Mouse (Mus musculus) liver, embryonic 12.5 days (tissue): Measurements from ENCODE around the gene Apol11a. TPM values are rescaled to one million over a fixed set of nuclear protein-coding genes. Genes with fewer than 3 reads are reported as not detected.

ENCODE experiments used
- polyA plus RNA-seq: library from polyadenylated mRNA; unstranded; fragments of >200 nt; fragmentation: Nextera tagmentation; extraction: Ambion mirVana; gene quantifications from 2 replicates; pipeline ENCODE4 v1.2.1, GENCODE M21; 2016

Gene Apol11a
- polyA plus RNA-seq, 1 experiment from 2014 or later = 0.19 TPM

Other genes starting within 250 kb of the Apol11a start
- 13.0 and 13.1 TPM in 2 replicates for gene Rbfox2, start 201.3 kb upstream of the Apol11a start, polyA plus RNA-seq
- 0.10 and 0.11 TPM in 2 replicates for gene Apol7a, start 109.2 kb upstream of the Apol11a start, polyA plus RNA-seq
- not detected in 2 replicates for gene Apol9a, start 97.1 kb upstream of the Apol11a start, polyA plus RNA-seq
- gene Apol7b, start 60.8 kb upstream of the Apol11a start, polyA plus RNA-seq = not detected in 2 replicates
- 0.04 TPM in 1 of 2 replicates, not detected in the other for gene Apol10a, start 31.2 kb upstream of the Apol11a start, polyA plus RNA-seq
- not detected in 2 replicates for gene Apol7c, start 25.0 kb downstream of the Apol11a start, polyA plus RNA-seq
- not detected in 2 replicates for gene 1700025B11Rik, start 53.6 kb downstream of the Apol11a start, polyA plus RNA-seq
- gene Apol10b, start 87.9 kb downstream of the Apol11a start, polyA plus RNA-seq = not detected in 2 replicates
- not detected in 2 replicates for gene Gm36245, start 91.0 kb downstream of the Apol11a start, polyA plus RNA-seq
- gene Apol11b, start 135.0 kb downstream of the Apol11a start, polyA plus RNA-seq = 6.3 and 6.9 TPM in 2 replicates
- not detected in 2 replicates for gene Apol7e, start 190.6 kb downstream of the Apol11a start, polyA plus RNA-seq
- not detected in 2 replicates for gene Apol9b, start 220.8 kb downstream of the Apol11a start, polyA plus RNA-seq
- 25.8 and 26.7 TPM in 2 replicates for gene Apol8, start 248.7 kb downstream of the Apol11a start, polyA plus RNA-seq